Mouse (Mus musculus) splenic B cell, adult 2 months (primary cell): ENCODE results near the gene Arsg.
"Not testable (repeated sequence)": the region's sequence is repeated elsewhere in the genome, so short reads cannot be mapped to it uniquely, and the experiment has no call there.

Experiments
- DNase-seq: peaks from one replicate; pipeline ENCODE4 v3.0.0-alpha.2; 2011; ENCODE audit warnings: low read depth, low spot score
- H3K27me3 ChIP-seq: 2 replicates; pipeline ENCODE4 v1.6.1; 2012; ENCODE audit warnings: mild to moderate bottlenecking, low read length, moderate library complexity, mixed read lengths; ENCODE audit not compliant: control insufficient read depth, poor library complexity, insufficient read depth, severe bottlenecking
- H3K36me3 ChIP-seq: 2 replicates; pipeline ENCODE4 v1.6.1; 2012; ENCODE audit warnings: mild to moderate bottlenecking, low read length, moderate library complexity, mixed read lengths; ENCODE audit not compliant: control insufficient read depth, poor library complexity, insufficient read depth, severe bottlenecking

The Arsg gene

GRCm38 (mm10) chr11:109615286-109615685, 142.1 kb downstream of the Arsg start:
- H3K27me3 ChIP-seq, result no peaks in the 10 kb centered on the region
- H3K36me3 ChIP-seq, result no peaks in the 10 kb centered on the region
- no peak for DNase-seq

GRCm38 (mm10) chr11:109616352-109616751, 143.2 kb downstream of the Arsg start:
- DNase-seq, result no peak
- Histone ChIP-seq H3K27me3 (no peaks in the 10 kb centered on the region), H3K36me3 (no peaks in the 10 kb centered on the region)

- Histone ChIP-seq H3K36me3 (no peaks in the 10 kb centered on the region), H3K27me3 (no peaks in the 10 kb centered on the region)
- DNase-seq, result no peak
Observed at GRCm38 (mm10) chr11:109616766-109617165, 143.6 kb downstream of the Arsg start.

GRCm38 (mm10) chr11:109619055-109619454, 145.9 kb downstream of the Arsg start:
- not testable (repeated sequence) for H3K27me3 ChIP-seq, H3K36me3 ChIP-seq
- DNase-seq, result peak; percentile 81

- Histone ChIP-seq H3K27me3 (no peaks in the 10 kb centered on the region), H3K36me3 (no peaks in the 10 kb centered on the region)
- DNase-seq, result no peak
Observed at GRCm38 (mm10) chr11:109620356-109620755, 147.2 kb downstream of the Arsg start.

- no peaks in the 10 kb centered on the region for H3K27me3 ChIP-seq
- no peaks in the 10 kb centered on the region for H3K36me3 ChIP-seq
- peak; percentile 77 for DNase-seq
Observed at GRCm38 (mm10) chr11:109621183-109621582, 148.0 kb downstream of the Arsg start.

- H3K36me3 ChIP-seq, result no peaks in the 10 kb centered on the region
- no peaks in the 10 kb centered on the region for H3K27me3 ChIP-seq
- DNase-seq, result no peak
Observed at GRCm38 (mm10) chr11:109622518-109623037, 149.4 kb downstream of the Arsg start.
